Mouse (Mus musculus) G1E (cell line): ENCODE measurements around the gene Taldo1. TPM values are rescaled to one million over a fixed set of nuclear protein-coding genes. Genes with fewer than 3 reads are reported as not detected.

Experiments
- ATAC-seq: 2 replicates; pipeline ENCODE4 v1.8.0; 2016; ENCODE audit warnings: mild to moderate bottlenecking; ENCODE audit not compliant: insufficient number of reproducible peaks, poor library complexity, low FRiP score, severe bottlenecking; ENCODE audit errors: extremely low read depth
- DNase-seq: peaks from one replicate; pipeline ENCODE4 v3.0.0; 2012; ENCODE audit warnings: low spot score
- H3K27me3 ChIP-seq: 2 replicates; pipeline ENCODE4 v1.6.1; 2012; ENCODE audit warnings: mild to moderate bottlenecking, low read length, inconsistent platforms; ENCODE audit not compliant: insufficient read depth
- H3K36me3 ChIP-seq: replicated peaks from 2 replicates; pipeline ENCODE3; 2012; ENCODE audit warnings: mild to moderate bottlenecking, inconsistent platforms
- H3K4me1 ChIP-seq: 2 replicates; pipeline ENCODE4 v1.6.1; 2012; ENCODE audit warnings: low read depth, low read length, inconsistent platforms, mixed read lengths; ENCODE audit not compliant: insufficient read depth
- H3K4me3 ChIP-seq: 2 replicates; pipeline ENCODE4 v1.5.1; 2012; ENCODE audit warnings: low read depth, mild to moderate bottlenecking, inconsistent platforms, low read length, moderate library complexity, mixed read lengths
- H3K9me3 ChIP-seq: replicated peaks from 2 replicates; pipeline ENCODE4 v1.6.1; 2012; ENCODE audit warnings: inconsistent platforms
- CTCF ChIP-seq: IDR thresholded peaks from 2 replicates; pipeline ENCODE4 v1.5.1; 2012; ENCODE audit warnings: low read depth, low read length, inconsistent platforms, mixed read lengths
- GATA1 ChIP-seq: IDR thresholded peaks from 2 replicates; pipeline ENCODE4 v1.6.1; 2012; ENCODE audit warnings: borderline replicate concordance, low read length, inconsistent platforms, mixed read lengths
- GATA2 ChIP-seq: IDR thresholded peaks from 2 replicates; pipeline ENCODE4 v1.6.1; 2012; ENCODE audit warnings: low read depth, low read length, inconsistent platforms, borderline replicate concordance
- POLR2AphosphoS5 ChIP-seq: IDR thresholded peaks from 2 replicates; pipeline ENCODE4 v1.6.1; 2012; ENCODE audit warnings: low read depth, low read length, inconsistent platforms; ENCODE audit not compliant: insufficient replicate concordance
- TAL1 ChIP-seq: conservative IDR thresholded peaks from 2 replicates; pipeline ENCODE4 v1.6.1; 2012; ENCODE audit warnings: low read depth, low read length, inconsistent platforms, mixed read lengths
- polyA plus RNA-seq: library from polyadenylated mRNA; stranded (reverse); fragments of >175 nt; gene quantifications from 2 replicates; pipeline ENCODE4 v1.2.3, GENCODE M21; 2012
- total RNA-seq, 2 experiments: library from RNA; stranded (forward) in 1 of 2; stranded (reverse) in 1 of 2; fragments of 200-1000 nt in 1 of 2; fragments of >200 nt in 1 of 2; fragmentation: Nextera tagmentation in 1 of 2; gene quantifications; 2 replicates each; pipeline ENCODE4 v1.2.3; 2014 to 2017

Taldo1 gene
- total and polyA plus RNA-seq, 3 experiments, result 59.1 to 514 (median 336) TPM

- ATAC-seq (peak; percentile 46; the same call in 1 of the 2 replicates), DNase-seq (peak; percentile 74)
- no peaks in the 10 kb centered on the region for H3K27me3 ChIP-seq
- peaks cover 67% of the 10 kb centered on the region for H3K36me3 ChIP-seq
- peaks cover 35% of the 10 kb centered on the region for H3K4me1 ChIP-seq
- H3K4me3 ChIP-seq, result no peak overlapping the region; the same call in 1 of the 2 replicates
- no peaks in the 10 kb centered on the region for H3K9me3 ChIP-seq
- TF ChIP-seq CTCF (peak; percentile 74), GATA1 (no peak)
Observed at GRCm38 (mm10) chr7:141408833-141409232, 16.8 kb downstream of the Taldo1 start.

GRCm38 (mm10) chr7:141410631-141411030, 18.6 kb downstream of the Taldo1 start:
- H3K4me3 ChIP-seq, result no peak overlapping the region
- DNase-seq (no peak), ATAC-seq (no peak)
- TF ChIP-seq POLR2AphosphoS5 (no peak), CTCF (no peak), TAL1 (no peak), GATA1 (no peak), GATA2 (no peak)
- peaks cover 53% of the 10 kb centered on the region for H3K36me3 ChIP-seq
- peaks cover 43% of the 10 kb centered on the region for H3K4me1 ChIP-seq
- H3K27me3 ChIP-seq, result no peaks in the 10 kb centered on the region
- no peaks in the 10 kb centered on the region for H3K9me3 ChIP-seq

GRCm38 (mm10) chr7:141411667-141412066, 19.7 kb downstream of the Taldo1 start:
- no peak overlapping the region for H3K4me3 ChIP-seq
- H3K36me3 ChIP-seq, result peaks cover 46% of the 10 kb centered on the region
- TF ChIP-seq POLR2AphosphoS5 (no peak), CTCF (no peak), TAL1 (no peak), GATA2 (no peak), GATA1 (no peak)
- peaks cover 49% of the 10 kb centered on the region for H3K4me1 ChIP-seq
- ATAC-seq (no peak), DNase-seq (no peak)
- H3K9me3 ChIP-seq, result no peaks in the 10 kb centered on the region
- H3K27me3 ChIP-seq, result no peaks in the 10 kb centered on the region

GRCm38 (mm10) chr7:141413331-141413730, 21.3 kb downstream of the Taldo1 start:
- Histone ChIP-seq H3K4me1 (peaks cover 51% of the 10 kb centered on the region), H3K9me3 (no peaks in the 10 kb centered on the region)
- ATAC-seq, result no peak

GRCm38 (mm10) chr7:141413809-141414584, 22.0 kb downstream of the Taldo1 start, which contains the start of gene Gatd1:
Gene Gatd1, minus strand, starts transcription at chr7:141414136.
- peaks cover 34% of the 10 kb centered on the region for H3K36me3 ChIP-seq
- H3K4me3 ChIP-seq, result peak within 1 kb of the TSS; percentile 79
- H3K9me3 ChIP-seq, result no peaks in the 10 kb centered on the region
- ATAC-seq (peak; percentile 88), DNase-seq (peak; percentile 98)
- H3K4me1 ChIP-seq, result peaks cover 51% of the 10 kb centered on the region
- peaks cover 10% of the 10 kb centered on the region for H3K27me3 ChIP-seq
- TF ChIP-seq GATA1 (no peak), POLR2AphosphoS5 (no peak), CTCF (no peak), GATA2 (no peak), TAL1 (no peak)

More at GRCm38 (mm10) chr7:141413331-141413730, 21.3 kb downstream of the Taldo1 start:
- H3K27me3 ChIP-seq, result peaks cover 7% of the 10 kb centered on the region
- no peak for DNase-seq
- H3K4me3 ChIP-seq, result peak overlapping the region; percentile 79
- TF ChIP-seq GATA1, result no peak
- no peak for TF ChIP-seq POLR2AphosphoS5
- no peak for TF ChIP-seq TAL1
- no peak for TF ChIP-seq CTCF
- TF ChIP-seq GATA2, result no peak
- H3K36me3 ChIP-seq, result peaks cover 40% of the 10 kb centered on the region

- no peak overlapping the region for H3K4me3 ChIP-seq
- no peak for ATAC-seq
- TF ChIP-seq TAL1 (no peak), CTCF (no peak), POLR2AphosphoS5 (no peak), GATA2 (no peak), GATA1 (no peak)
- peaks cover 11% of the 10 kb centered on the region for H3K36me3 ChIP-seq
- H3K27me3 ChIP-seq, result peaks cover 15% of the 10 kb centered on the region
- peaks cover 43% of the 10 kb centered on the region for H3K4me1 ChIP-seq
- H3K9me3 ChIP-seq, result no peaks in the 10 kb centered on the region
- DNase-seq, result no peak
Observed at GRCm38 (mm10) chr7:141416144-141416841, 24.3 kb downstream of the Taldo1 start.
